Mouse (Mus musculus) embryonic fibroblast, embryonic 13.5 days (primary cell): ENCODE results near the gene Eln.

Experiments used
- CTCF ChIP-seq: IDR thresholded peaks from 2 replicates; pipeline ENCODE4 v1.5.1; 2011; ENCODE audit warnings: mild to moderate bottlenecking, control low read depth, low read length, moderate library complexity, borderline replicate concordance; ENCODE audit not compliant: insufficient read depth
- POLR2A ChIP-seq: IDR thresholded peaks from 2 replicates; pipeline ENCODE4 v1.6.1; 2011; ENCODE audit warnings: low read depth, mild to moderate bottlenecking, control low read depth, low read length, moderate library complexity

DNA sequence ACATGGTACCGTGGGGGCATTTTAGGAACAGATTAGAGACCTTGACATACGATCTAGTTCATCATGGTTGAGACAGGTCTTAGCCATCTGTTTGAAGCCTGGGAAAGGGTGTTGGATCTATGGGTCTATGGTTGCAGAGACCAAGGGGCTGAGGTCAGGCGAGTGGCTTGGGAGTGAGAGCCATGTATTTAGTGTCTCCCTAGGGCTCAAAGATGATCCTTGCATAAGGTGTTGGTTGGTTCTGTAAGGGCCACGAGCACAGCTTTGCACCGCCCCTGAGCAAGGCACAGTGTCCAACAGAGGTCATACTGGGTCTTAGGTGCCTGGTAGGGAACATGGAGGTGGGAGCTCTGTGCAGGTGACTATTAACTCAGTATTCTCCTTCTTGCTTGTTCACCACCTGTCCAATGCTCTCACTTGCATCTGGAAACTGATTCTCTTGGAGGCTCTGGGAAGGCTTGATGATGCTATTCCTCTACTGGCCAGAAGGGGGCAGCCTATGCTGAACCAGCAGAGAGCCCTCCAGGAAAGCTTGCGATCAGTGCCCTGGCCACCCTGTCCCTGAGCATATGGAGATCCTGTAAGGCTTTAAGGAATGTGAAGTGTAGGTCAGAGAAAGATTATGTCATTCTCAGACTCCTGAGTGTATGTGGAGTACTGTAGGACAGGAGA lies 960 bp upstream of the Eln start:
- TF ChIP-seq POLR2A (no peak), CTCF (peak; percentile 52; the same call in 1 of the 2 replicates)
